9 mouse cellular contexts compared by ENCODE assay signal in genomic region chr11:68502902-68503629, GRCm38 (mm10). TPM values are rescaled to one million over a fixed set of nuclear protein-coding genes. Genes with fewer than 3 reads are reported as not detected.
DNase-seq lines count a peak whose midpoint lies in the region; ATAC-seq and TF ChIP-seq lines count a peak whose summit lies in the region.
"Had no signal": no experiment of that assay in that cellular context is flagged by ENCODE, and none has a peak within 500 bp of the region (broad histone marks: within the 10 kb centered on the region; RNA-seq: fewer than 3 reads in every experiment).

Gene Pik3r6, plus strand, starts transcription at chr11:68503019.

- no peaks in the 10 kb centered on the region for H3K9me3 ChIP-seq in liver, embryonic 12.5 days (replicated peaks)
- H3K9me3 ChIP-seq: G1E had no signal

- no peak within 1 kb of the TSS for H3K27ac ChIP-seq in liver, embryonic 12.5 days
- H3K27ac ChIP-seq in thymus, adult 2 months (ENCODE audit: control insufficient read depth, insufficient read depth, low read length): no peak within 1 kb of the TSS

- 48% methylated on average over 8 of the region's 8 CpGs for WGBS in liver, embryonic 12.5 days (ENCODE audit: insufficient replicate concordance)
- 85% methylated on average over 8 of the region's 8 CpGs for WGBS in thymus, adult 2 months

- TF ChIP-seq CTCF in thymus, adult 2 months (IDR thresholded peaks at IDR 0.05; ENCODE audit: borderline replicate concordance, control insufficient read depth, extremely low read depth, insufficient read depth, low read length, poor library complexity): no peak

- intact Hi-C loops in heart, postnatal 36 days (cut with DNase I): loop anchor here (2.0 kb wide), 1 partner anchor 20 kb away; no protein-coding TSS in a partner anchor

- no peak within 1 kb of the TSS for H3K9ac ChIP-seq in liver, embryonic 12.5 days

- peaks cover 12% of the 10 kb centered on the region for H3K4me1 ChIP-seq in liver, embryonic 12.5 days
- H3K4me1 ChIP-seq in thymus, adult 2 months (replicated peaks; ENCODE audit: control insufficient read depth, insufficient read depth, low read length): peaks cover 15% of the 10 kb centered on the region

- no peak for ATAC-seq in liver, embryonic 12.5 days

- DNase-seq in kidney, adult 11 months: peak; percentile 18
- DNase-seq in kidney, postnatal 4 days: no peak
- peak; percentile 52 to 54 for DNase-seq in heart, postnatal 36 days
- peak; percentile 50 for DNase-seq in skeletal muscle tissue, adult 2 months (ENCODE audit: low read depth, low spot score)
- no peak for DNase-seq in urinary bladder, adult 2 months (ENCODE audit: low spot score)
- no peak for DNase-seq in thymus, adult 2 months
- DNase-seq in right cerebral cortex, postnatal 36 days (ENCODE audit: low spot score in 2 of 2): no peak

- no peaks in the 10 kb centered on the region for H3K36me3 ChIP-seq in liver, embryonic 12.5 days
- no peaks in the 10 kb centered on the region for H3K36me3 ChIP-seq in thymus, adult 2 months (ENCODE audit: control insufficient read depth, insufficient read depth, low read length)
- H3K36me3 ChIP-seq: G1E had no signal

- no peak for TF ChIP-seq POLR2A in thymus, adult 2 months (IDR thresholded peaks at IDR 0.05; ENCODE audit: control insufficient read depth, extremely low read depth, insufficient read depth, low read length, poor library complexity)

- peaks cover 39% of the 10 kb centered on the region for H3K27me3 ChIP-seq in liver, embryonic 12.5 days (replicated peaks)
- no peaks in the 10 kb centered on the region for H3K27me3 ChIP-seq in thymus, adult 2 months (ENCODE audit: control insufficient read depth, insufficient read depth, low read length)

- peak within 1 kb of the TSS; percentile 32 for H3K4me2 ChIP-seq in liver, embryonic 12.5 days

- H3K4me3 ChIP-seq in liver, embryonic 12.5 days: peak within 1 kb of the TSS; percentile 18
- H3K4me3 ChIP-seq in thymus, adult 2 months (ENCODE audit: control insufficient read depth, insufficient read depth, low read length): no peak within 1 kb of the TSS

RNA-seq across cellular contexts. Expression of gene Pik3r6, which starts in this region (rescaled TPM):
- 1 to 10 TPM; 4.6 to 6.3 TPM for total RNA-seq in heart, postnatal 36 days (2021)
- 1.4 and 1.8 TPM in 2 replicates for polyA plus RNA-seq in liver, embryonic 12.5 days (2016; fragmentation: Nextera tagmentation; extraction: Ambion mirVana)
- polyA plus RNA-seq in urinary bladder, adult 2 months (2012; rRNA removed): 2.5 TPM in 2 replicates
- 2.5 and 3.7 TPM in 2 replicates for polyA plus RNA-seq in thymus, adult 2 months (2012; rRNA removed)

Comparison
In these comparisons a context has a peak if more than half of its experiments do, and no peak if none do; other contexts are left out.
1. DNase-seq: peak in kidney, adult 11 months (single experiment), heart, postnatal 36 days (2 of 2) and skeletal muscle tissue, adult 2 months (single experiment); none in kidney, postnatal 4 days (0 of 2), urinary bladder, adult 2 months (single experiment), thymus, adult 2 months (single experiment) and right cerebral cortex, postnatal 36 days (0 of 2).